Mouse (Mus musculus): ENCODE results near the gene Gm42417. TPM values are rescaled to one million over a fixed set of nuclear protein-coding genes. Genes with fewer than 3 reads are reported as not detected.

Gm42417 gene
- polyA plus RNA-seq, 1 experiment from 2014 or later = 0.33 TPM

GRCm38 (mm10) chr1:36562388-36562787 is 23.2 kb upstream of the Gm42417 start:
- TF ChIP-seq CTCF (IDR thresholded peaks at IDR 0.05; ENCODE audit: low read depth) (no peak), EP300 (optimal IDR thresholded peaks at IDR 0.05) (no peak)
- H3K27ac ChIP-seq (replicated peaks) = no peak overlapping the region
- DNase-seq (ENCODE audit: low spot score) (no peak), ATAC-seq (ENCODE audit: low FRiP score, low TSS enrichment) (no peak)
- no peaks in the 10 kb centered on the region for H3K4me1 ChIP-seq (replicated peaks; ENCODE audit: control insufficient read depth, insufficient read depth)
- H3K4me2 ChIP-seq (replicated peaks; ENCODE audit: low read depth) = no peak overlapping the region
- H3K36me3 ChIP-seq (ENCODE audit: control insufficient read depth, insufficient read depth, low read length) = no peaks in the 10 kb centered on the region
- H3K9ac ChIP-seq (ENCODE audit: low read length) = no peak overlapping the region
- WGBS = 82% methylated on average over 4 of the region's 4 CpGs
- no peak overlapping the region for H3K4me3 ChIP-seq (ENCODE audit: low read depth, low read length)
- no peaks in the 10 kb centered on the region for H3K9me3 ChIP-seq (ENCODE audit: control insufficient read depth, low read length)
- H3K27me3 ChIP-seq (ENCODE audit: control insufficient read depth, insufficient read depth, low read length) = no peaks in the 10 kb centered on the region

GRCm38 (mm10) chr1:36560903-36561302 is 21.7 kb upstream of the Gm42417 start:
- WGBS = 59% methylated on average over 6 of the region's 6 CpGs
- no peak for TF ChIP-seq EP300 (optimal IDR thresholded peaks at IDR 0.05)
- no peak for TF ChIP-seq CTCF (IDR thresholded peaks at IDR 0.05; ENCODE audit: low read depth)
- no peaks in the 10 kb centered on the region for H3K9me3 ChIP-seq (ENCODE audit: control insufficient read depth, low read length)
- no peak overlapping the region for H3K27ac ChIP-seq (replicated peaks)
- H3K36me3 ChIP-seq (ENCODE audit: control insufficient read depth, insufficient read depth, low read length) = no peaks in the 10 kb centered on the region
- H3K4me1 ChIP-seq (replicated peaks; ENCODE audit: control insufficient read depth, insufficient read depth) = peaks cover under 1% of the 10 kb centered on the region
- DNase-seq (ENCODE audit: low spot score) (no peak), ATAC-seq (ENCODE audit: low FRiP score, low TSS enrichment) (no peak)
- no peaks in the 10 kb centered on the region for H3K27me3 ChIP-seq (ENCODE audit: control insufficient read depth, insufficient read depth, low read length)
- no peak overlapping the region for H3K4me2 ChIP-seq (replicated peaks; ENCODE audit: low read depth)
- H3K9ac ChIP-seq (ENCODE audit: low read length) = no peak overlapping the region
- H3K4me3 ChIP-seq (ENCODE audit: low read depth, low read length) = no peak overlapping the region

GRCm38 (mm10) chr1:36559888-36560287 is 20.7 kb upstream of the Gm42417 start:
- Histone ChIP-seq H3K9ac (ENCODE audit: low read length) (no peak overlapping the region), H3K4me3 (ENCODE audit: low read depth, low read length) (no peak overlapping the region), H3K9me3 (ENCODE audit: control insufficient read depth, low read length) (no peaks in the 10 kb centered on the region), H3K36me3 (ENCODE audit: control insufficient read depth, insufficient read depth, low read length) (no peaks in the 10 kb centered on the region), H3K27me3 (ENCODE audit: control insufficient read depth, insufficient read depth, low read length) (no peaks in the 10 kb centered on the region), H3K4me2 (replicated peaks; ENCODE audit: low read depth) (no peak overlapping the region), H3K27ac (replicated peaks) (no peak overlapping the region), H3K4me1 (replicated peaks; ENCODE audit: control insufficient read depth, insufficient read depth) (peaks cover 8% of the 10 kb centered on the region)
- TF ChIP-seq CTCF (IDR thresholded peaks at IDR 0.05; ENCODE audit: low read depth) = no peak
- no peak for TF ChIP-seq EP300 (optimal IDR thresholded peaks at IDR 0.05)
- DNase-seq (ENCODE audit: low spot score) = no peak
- ATAC-seq (ENCODE audit: low FRiP score, low TSS enrichment) = no peak
- WGBS = 78% methylated on average over 5 of the region's 5 CpGs

GRCm38 (mm10) chr1:36559256-36559655 is 20.0 kb upstream of the Gm42417 start:
- Histone ChIP-seq H3K4me1 (replicated peaks; ENCODE audit: control insufficient read depth, insufficient read depth) (peaks cover 8% of the 10 kb centered on the region), H3K27me3 (ENCODE audit: control insufficient read depth, insufficient read depth, low read length) (no peaks in the 10 kb centered on the region), H3K9me3 (ENCODE audit: control insufficient read depth, low read length) (no peaks in the 10 kb centered on the region), H3K4me3 (ENCODE audit: low read depth, low read length) (peak overlapping the region; percentile 87), H3K4me2 (replicated peaks; ENCODE audit: low read depth) (peak overlapping the region; percentile 83), H3K9ac (ENCODE audit: low read length) (peak overlapping the region; percentile 97; the same call in 1 of the 2 replicates), H3K36me3 (ENCODE audit: control insufficient read depth, insufficient read depth, low read length) (0 out of 2 replicates have a peak, but pooled peaks cover 3% of the 10 kb centered on the region), H3K27ac (replicated peaks) (no peak overlapping the region)
- TF ChIP-seq EP300 (optimal IDR thresholded peaks at IDR 0.05) (no peak), CTCF (IDR thresholded peaks at IDR 0.05; ENCODE audit: low read depth) (no peak)
- no peak for ATAC-seq (ENCODE audit: low FRiP score, low TSS enrichment)
- WGBS = 37% methylated on average over 4 of the region's 4 CpGs
- DNase-seq (ENCODE audit: low spot score) = no peak

- ATAC-seq (ENCODE audit: low FRiP score, low TSS enrichment) = peak; percentile 25
- peaks cover 8% of the 10 kb centered on the region for H3K4me1 ChIP-seq (replicated peaks; ENCODE audit: control insufficient read depth, insufficient read depth)
- TF ChIP-seq EP300 (optimal IDR thresholded peaks at IDR 0.05) = no peak
- TF ChIP-seq CTCF (IDR thresholded peaks at IDR 0.05; ENCODE audit: low read depth) = 0 out of 2 replicates have a peak, but pooled peaks have one; percentile 0
- peak; percentile 82 for DNase-seq (ENCODE audit: low spot score)
- 2% methylated on average over 68 of the region's 69 CpGs for WGBS
- H3K9ac ChIP-seq (ENCODE audit: low read length) = peak within 1 kb of the TSS; percentile 97
- peaks cover 10% of the 10 kb centered on the region; the same call in 1 of the 2 replicates for H3K36me3 ChIP-seq (ENCODE audit: control insufficient read depth, insufficient read depth, low read length)
- peak within 1 kb of the TSS; percentile 87 for H3K4me3 ChIP-seq (ENCODE audit: low read depth, low read length)
- H3K4me2 ChIP-seq (replicated peaks; ENCODE audit: low read depth) = peak within 1 kb of the TSS; percentile 83
- peak within 1 kb of the TSS; percentile 99 for H3K27ac ChIP-seq (replicated peaks)
- H3K27me3 ChIP-seq (ENCODE audit: control insufficient read depth, insufficient read depth, low read length) = no peaks in the 10 kb centered on the region
- H3K9me3 ChIP-seq (ENCODE audit: control insufficient read depth, low read length) = no peaks in the 10 kb centered on the region
Observed at GRCm38 (mm10) chr1:36558031-36558993, 19.1 kb upstream of the Gm42417 start, which contains the start of gene Sema4c. Sema4c (minus strand) TSS chr1:36558349.
